Mouse (Mus musculus) NIH3T3 (cell line): Measurements from ENCODE around the gene Evi2a.
A peak's percentile ranks its signal among the peaks of the same experiment; 100 is the strongest.

Experiments used
- DNase-seq: peaks from one replicate; pipeline ENCODE4 v3.0.0-alpha.2; 2012; ENCODE audit warnings: low read depth

Evi2a gene

DNA sequence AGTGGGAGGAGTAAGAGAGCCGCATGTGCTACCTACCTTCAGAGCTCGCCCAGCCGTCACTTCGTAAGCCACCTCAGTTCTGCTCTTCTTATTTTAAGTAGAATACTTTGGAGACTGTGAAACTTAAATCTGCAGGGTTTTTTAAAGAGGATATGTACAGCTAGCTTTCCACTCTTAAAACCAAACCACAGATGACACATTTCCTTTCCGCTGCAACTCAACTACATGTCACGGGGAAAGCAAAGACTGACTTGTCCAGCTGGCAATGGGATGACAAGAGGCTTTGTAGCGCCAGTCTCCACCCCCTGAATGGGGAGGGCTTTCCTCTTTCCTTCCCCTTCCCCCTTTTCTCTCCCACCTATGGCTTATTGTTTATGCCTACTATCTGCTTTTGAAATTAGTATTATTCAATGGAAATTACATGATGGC lies at the start of gene Evi2a, which contains the start of gene Evi2:
Evi2a (minus strand) TSS at position 277 of the 429 bp plus-strand sequence.
Evi2 (minus strand) TSS at position 257 of the 429 bp plus-strand sequence.
- DNase-seq = no peak

DNA sequence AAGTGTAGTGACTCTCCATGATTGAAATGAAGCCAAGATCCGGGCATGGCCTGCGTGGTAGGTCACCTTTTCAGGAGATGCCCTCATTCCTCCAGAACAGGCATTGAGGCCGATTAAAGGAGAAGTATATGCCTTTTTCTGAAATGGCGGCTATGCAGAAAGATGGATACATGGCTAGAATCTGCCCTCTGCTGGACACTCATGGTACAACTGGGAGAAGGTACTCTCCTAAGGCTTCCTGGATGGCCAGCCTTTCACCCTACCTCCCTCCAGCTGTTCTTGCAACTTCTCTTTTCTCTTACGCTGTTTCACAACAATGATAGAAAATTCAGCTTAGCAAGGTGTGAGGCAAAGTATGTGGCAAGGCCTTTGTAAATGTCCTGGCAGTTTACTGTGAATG lies 47.3 kb upstream of the Evi2a start:
- peak; percentile 90 for DNase-seq

DNA sequence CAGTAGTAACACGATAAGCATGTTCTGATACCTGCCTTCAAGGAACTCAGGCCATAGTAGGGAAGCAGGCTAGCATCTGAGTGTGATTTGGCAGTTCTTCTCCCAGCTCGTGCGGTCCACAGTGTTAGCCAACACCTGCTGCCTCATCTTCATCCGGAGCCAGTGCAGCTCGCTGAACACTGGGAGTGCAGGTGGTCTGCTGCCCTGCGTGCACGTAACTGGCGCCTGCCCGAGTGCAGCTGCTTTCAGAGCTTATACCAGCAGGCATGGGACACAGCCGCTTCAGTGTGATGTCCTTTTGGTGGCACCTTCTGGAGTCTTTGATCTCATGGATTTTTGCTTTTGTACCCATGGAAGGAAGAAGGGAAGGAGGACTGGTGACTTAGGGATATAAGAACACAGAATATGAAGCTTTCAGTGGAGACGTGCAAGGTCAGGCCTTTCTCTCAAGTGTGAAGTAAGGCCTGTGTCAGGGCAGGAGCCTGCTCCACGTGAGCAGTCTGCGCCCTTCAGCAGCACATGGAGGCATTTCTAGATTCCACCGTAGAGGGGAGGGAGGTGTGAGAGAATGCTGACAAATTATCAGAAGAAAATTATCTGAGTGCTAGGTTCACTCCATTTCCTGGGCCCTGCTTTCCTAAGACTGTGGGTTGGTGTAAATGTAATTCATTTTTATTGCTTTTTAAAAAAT lies 45.1 kb upstream of the Evi2a start:
- DNase-seq = no peak

DNA sequence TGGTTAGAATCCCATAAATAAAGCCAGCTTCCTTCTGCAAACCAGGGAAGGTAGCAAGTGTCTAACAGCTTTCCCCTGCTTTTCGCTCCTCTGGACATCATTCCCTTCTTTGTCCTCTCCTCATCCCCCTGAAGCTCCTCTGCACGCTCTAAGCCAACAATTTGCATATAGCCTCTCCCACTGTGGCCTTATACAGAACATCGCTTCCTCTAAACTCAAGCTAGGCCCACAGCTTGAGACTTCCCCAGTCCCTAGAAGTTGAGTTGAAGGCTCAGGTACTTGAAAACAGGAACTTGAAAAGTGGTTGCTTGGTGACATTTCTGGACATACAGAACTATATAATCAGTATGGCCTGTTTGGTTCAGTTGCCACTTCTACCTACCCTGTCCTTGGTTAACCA lies 43.4 kb upstream of the Evi2a start:
- DNase-seq = no peak

DNA sequence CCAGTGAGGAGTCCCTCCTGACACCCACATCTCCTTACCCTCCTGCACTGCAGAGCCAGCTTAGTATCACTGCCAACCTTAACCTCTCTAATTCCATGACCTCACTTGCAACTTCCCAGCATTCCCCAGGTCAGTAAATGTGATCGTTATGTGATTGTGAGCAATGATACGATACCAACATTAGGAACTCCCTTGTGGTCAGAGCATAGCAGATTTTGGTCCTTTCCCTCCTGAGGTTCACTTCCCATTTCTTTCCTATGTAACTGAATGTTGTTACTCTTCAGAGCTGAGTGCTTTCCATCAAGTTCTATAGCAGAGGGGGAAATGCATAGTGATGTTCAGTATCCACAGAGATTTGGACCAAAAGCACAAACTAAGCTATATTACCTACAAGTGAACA lies 39.9 kb upstream of the Evi2a start:
- no peak for DNase-seq

DNA sequence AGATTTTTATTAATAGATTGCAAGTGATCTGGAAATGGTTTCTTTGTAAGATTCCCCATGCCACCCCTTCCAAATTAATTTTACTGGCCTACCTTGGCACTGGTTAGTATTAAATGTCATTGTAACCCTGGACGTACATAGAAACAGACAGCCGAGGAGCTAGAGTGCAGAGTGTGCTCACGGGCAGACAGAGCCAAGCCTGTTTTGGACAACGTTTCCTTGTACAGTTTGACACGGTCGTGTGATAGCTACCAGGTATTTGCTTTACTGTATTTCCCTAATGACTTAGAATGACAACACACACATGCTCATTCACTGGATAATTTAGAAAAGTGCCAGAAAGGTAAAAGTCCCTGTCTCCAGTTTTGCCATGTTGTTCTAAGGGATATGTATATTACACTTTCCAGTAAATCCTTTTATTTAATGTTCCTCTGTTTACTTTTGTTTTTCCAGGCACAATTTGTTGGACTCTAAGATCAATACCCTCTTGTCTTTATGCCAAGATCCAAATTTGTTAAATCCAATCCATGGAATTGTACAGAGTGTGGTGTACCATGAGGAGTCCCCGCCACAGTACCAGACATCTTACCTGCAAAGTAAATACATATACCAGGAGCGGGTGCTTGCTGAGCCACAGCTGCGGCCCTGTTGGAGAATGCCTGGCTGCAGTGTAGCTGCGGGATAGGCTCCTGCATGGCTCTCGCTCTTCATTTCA lies 37.9 kb upstream of the Evi2a start:
- no peak for DNase-seq

DNA sequence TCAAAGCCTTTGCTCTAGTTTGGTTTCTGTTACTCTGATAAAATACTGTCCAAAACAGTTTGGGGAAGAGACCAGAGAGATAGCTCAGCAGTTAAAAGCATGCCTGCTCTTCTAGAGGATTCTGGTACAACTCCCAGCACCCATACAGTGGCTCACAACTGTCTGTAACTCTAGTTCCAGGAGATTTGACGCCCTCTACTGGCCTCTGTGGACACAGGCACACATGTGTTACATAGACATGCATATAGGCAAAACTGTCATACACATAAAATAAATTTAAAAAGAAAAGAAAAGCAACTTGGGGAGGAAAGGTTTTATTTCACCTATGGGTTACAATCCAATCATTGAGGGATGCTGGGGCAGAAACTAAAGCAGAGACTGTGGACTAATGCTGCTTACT lies 36.5 kb upstream of the Evi2a start:
- no peak for DNase-seq

DNA sequence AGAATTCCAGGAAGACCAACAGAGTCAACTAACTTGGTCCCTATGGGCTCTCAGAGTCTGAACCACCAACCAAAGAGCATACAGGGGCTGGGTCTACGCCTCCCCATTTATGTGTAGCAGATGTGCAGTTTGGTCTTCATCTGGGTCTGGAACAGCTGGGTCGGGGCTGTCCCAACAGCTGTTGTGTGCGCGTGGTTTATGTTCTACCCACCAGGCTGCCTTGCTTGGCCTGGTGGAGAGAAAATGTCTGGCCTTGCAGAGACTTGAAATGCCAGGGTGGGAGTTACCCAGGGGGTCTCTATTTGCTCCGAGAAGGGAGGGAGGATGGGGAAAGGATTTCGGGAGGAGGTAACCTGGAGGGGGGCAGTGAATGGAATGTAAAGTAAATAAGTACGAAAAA lies 33.1 kb upstream of the Evi2a start:
- no peak for DNase-seq

DNA sequence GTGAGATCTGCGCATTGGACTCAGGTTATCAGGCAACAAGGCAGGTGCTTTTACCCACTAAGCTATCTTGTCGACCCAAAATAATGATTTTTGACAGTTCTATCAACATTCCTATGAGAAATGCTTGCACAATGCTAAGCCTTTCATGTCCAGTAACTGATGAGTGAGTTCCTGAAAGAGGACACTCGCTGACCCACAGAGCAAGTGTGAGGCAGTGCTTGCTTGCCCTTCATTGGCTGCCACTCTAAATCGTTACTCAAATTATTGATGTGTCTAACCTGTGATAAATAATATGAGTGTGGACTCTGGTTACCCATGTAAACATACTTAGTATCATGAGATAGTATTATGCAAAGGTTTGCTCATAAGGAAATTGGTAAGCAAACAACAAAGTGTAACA lies 30.1 kb upstream of the Evi2a start:
- no peak for DNase-seq

DNA sequence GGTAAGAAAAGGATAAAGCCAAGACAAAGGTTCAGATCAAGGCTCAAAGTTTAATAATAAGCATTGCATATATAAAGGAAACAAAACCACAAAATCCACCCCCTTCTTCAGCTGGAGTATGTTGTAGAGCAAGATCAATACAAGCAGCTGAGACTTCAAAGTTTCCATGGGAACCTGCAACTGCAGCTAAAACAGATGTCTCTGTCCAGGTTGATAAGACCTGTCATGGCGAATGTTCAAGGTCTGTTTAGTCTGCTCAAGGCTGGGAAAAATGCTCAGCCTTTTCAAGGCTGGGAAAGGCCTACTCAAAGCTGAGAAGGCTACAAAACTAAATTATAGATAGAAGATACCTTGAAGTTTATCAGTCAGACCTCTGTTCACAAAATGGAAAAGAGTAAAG lies 22.2 kb upstream of the Evi2a start:
- no peak for DNase-seq

DNA sequence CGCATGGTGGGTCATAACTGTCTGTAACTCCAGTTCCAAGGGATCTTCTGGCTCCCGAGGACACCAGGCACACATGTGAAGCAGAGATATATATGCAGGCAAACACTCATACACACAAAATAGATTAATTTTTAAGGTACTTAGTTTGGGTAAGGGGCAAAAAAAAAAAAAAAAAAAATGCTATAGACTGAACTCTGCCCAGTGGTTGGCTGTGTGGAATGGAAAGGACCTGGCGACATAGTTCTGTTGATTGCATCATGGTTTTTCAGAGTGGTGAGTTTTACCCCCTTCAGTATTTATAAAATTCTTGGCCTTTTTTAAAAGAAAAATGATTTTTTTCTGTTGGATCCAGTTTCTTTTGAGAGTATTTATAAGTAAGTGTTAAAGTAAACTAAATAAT lies 5.9 kb upstream of the Evi2a start:
- no peak for DNase-seq

DNA sequence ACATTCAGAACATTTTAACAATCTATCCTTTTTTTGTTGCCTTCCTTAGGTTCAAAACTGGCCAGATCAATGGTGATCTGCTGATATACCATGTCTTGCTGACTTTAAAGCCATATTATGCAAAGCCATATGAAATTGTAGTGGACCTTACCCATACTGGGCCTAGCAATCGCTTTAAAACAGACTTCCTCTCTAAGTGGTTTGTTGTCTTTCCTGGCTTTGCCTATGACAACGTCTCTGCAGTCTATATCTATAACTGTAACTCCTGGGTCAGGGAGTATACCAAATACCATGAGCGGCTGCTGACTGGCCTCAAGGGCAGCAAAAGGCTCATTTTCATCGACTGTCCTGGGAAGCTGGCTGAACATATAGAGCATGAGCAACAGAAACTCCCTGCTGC lies 5.1 kb upstream of the Evi2a start:
- no peak for DNase-seq

DNA sequence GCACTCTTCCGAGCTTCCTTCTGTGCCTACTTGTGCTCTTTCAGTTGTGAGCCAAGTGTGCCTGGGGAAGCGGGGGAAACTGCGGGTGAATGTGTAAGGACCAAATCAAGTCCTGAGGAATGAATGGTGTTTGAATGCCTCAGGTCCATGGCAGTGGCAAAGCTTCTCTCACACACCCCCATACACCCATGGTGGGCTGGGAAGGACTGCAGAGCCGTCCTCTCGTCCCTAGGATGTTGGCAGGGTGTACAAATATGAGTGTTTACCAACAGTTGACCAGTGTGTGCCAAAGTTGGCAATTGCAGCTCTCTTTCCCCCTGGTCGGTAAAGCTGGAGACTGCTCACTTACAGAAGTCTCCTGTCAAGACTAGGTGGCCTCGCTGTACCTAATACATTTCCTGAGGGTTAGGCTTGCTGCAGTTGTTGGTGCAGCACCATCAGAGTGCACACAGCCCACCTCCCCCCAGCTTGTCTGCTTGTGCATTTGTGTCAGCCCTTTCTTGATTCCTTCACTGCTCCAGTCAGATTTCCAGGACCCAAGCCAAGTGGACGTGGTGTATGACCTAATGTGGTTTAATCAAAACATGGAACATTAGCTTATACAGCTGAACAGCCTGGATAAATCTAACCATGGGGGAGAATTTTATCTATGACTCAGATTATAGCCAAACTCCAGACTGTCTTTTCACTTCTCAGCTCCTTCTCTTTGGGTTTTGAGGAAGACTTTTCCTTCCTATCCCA lies 3.7 kb upstream of the Evi2a start:
- DNase-seq = peak; percentile 98

DNA sequence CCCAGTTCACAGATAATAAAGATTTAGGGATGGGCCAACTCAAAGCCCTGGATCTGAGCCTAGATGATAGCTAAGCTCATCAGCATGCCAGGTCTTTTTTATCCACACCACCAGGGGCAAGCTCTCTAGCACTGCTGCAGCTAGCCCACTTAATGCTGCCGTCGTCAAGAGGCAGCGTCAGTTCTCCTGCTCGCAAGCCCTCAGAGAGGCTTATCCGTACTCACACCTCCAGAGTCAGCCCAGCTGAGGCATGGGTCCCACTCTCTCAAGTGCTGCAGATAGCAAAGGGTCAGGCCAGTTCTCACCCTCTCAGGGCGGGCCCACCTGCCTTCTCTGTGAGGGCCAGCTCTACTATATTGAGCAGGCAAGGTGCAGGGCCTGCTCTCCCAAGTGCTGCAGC lies 2.9 kb upstream of the Evi2a start:
- DNase-seq = no peak

DNA sequence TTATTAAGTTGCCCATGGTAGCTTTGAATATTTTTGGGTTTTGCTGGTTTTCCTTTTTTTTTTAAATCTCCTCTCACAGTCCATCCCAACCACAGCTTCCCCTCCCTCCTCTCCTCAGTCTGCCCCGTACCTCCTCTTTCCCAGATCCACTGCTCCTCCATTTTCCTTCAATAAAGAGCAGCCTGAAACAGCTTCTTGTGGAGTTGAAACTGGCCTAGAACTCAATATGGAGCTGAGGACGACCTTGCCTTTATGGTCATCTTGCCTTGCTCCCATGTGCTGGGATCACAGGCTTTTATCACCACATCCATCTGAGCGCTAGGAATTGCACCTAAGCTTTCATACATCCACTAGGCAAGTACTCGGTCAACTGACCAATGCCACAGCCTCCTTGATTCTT lies 1.1 kb upstream of the Evi2a start:
- DNase-seq = no peak

DNA sequence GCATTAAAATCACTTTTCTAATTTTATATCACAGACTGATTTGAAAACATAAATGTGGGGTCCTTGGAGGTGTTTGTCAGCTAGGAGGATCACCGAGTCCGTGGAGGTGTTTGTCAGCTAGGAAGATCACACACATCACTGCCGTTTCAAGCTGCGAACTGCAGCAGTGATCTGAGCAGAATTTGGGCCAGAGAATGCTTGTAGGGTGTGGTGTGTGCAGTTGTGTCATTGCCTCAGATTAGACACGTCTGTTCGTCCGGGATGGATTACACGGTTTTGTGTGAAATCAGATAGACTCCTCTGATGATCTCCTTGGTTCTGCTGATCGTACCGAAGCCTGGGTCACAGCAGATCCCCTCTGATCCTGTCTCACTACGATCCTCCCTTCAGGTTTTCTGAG lies 365 bp upstream of the Evi2a start:
- no peak for DNase-seq

DNA sequence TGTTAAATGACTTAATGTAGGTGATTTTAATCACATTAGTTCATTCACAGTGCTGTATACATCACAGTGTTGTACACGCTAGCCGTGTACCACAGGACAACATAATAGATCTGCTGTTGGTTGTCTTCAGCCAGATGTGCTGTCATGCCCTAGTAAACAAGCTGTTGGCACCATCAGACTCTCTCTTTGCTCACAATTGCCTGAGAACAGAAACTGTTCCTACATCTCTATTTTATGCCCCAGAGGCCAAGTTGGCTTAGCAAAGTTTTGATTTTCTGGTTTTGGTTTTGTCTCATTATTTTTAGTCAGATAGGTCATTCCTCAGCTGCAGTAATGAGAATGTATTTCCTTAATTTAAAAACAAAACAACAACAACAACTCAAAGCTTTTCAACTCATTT lies 673 bp downstream of the Evi2a start:
- peak; percentile 36 for DNase-seq

DNA sequence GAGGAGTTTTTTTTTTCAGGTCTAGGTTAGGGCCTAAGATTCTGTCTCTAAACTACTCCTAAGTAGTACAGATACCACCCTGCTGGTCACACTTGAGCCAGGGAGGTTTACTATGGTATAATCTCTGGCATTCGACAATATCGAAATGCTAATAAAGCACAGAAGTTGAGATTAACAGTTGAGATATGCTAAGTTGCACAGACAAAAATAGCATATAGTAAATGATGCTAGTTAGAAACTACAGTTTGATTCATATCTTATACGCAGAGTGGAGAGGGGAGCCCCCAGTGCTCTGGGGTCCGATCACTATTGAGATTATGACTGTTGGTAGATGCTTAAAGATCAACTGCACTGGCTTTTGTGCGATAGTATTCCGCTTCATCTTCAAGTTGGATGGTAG lies 1.2 kb downstream of the Evi2a start:
- DNase-seq = no peak

DNA sequence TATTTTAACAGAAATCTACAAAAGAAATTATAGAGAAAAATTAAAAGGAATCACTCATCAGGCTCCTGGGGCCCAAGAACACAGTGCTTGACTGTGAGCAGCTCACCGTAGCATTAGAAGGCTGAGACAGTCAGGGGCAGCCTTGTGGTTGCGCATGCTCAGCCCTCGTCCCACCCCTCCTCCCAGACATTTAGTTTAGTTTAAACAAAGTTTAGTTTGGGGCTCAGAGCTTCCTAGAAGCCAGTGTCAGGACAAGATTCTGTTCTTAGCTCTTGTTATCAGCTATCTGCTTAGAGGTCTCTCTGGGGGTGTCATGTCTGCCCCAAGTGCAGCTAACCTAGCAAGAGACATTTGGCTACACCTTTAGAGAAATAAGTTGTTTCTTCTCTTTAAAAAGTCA lies 1.8 kb downstream of the Evi2a start:
- no peak for DNase-seq

DNA sequence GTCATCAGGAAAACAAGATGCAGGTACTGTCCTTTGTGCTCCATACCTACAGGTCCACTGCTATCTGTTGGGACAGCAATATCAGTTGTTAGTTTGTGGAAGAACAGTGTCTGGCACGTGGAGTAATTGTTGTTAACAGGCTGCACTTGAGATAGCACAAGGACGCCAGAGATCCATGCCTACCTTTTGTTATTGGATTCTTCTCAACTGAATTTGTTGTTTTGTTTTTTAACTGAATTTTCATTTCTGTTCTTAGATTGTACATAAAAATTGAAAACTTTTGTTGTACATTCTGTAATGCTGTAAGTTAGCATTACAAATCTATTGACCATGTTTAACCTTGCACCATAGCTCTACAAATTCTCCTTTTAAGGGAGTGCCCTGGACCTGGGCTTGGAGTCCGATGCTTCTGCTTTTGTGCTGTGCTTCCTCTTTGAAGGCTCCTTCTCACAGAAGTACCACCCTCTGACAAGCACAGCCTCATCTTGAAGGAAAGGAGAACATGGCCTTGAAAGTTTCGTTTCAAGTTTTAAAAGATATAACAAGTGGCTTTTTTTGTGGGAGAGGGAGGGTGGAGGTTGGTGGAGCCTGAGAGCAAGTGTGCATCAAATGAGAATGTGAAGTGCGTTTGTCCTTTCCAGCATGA lies 2.5 kb downstream of the Evi2a start:
- no peak for DNase-seq

DNA sequence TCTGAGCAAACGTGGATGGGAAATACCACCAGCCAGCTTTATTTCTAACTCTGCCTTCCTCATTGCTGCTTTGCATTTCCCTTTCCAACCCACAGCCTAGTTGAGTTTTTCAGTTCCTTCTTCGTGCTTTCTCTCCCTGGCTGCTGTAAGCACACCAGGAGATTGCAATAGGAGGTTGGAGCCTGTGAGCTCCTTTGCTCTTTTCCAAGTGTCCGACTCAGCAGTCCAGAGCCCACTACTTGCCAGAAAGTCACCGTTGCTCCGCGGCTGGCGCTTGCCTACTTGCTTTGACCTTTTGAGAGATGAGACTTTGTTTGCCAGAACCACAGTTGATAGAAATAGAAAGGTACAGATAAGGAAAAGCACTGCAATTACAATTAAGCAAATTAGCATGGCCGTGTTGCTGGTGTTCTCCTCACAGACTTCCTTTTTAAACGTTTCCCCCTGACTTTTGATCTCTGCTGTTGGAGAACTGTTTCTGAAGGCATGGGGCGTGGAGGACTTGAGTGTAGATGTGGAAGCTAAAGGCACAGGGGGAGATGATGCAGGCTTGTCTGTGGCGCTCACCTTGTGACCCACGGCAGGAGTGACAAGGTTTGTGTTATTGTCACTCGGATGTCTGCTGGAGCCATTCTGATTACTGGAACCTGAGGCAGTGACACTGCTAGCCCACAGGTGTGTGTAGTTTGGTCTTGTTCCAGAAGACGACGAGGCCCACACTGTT lies 3.2 kb downstream of the Evi2a start:
- DNase-seq = peak; percentile 35

DNA sequence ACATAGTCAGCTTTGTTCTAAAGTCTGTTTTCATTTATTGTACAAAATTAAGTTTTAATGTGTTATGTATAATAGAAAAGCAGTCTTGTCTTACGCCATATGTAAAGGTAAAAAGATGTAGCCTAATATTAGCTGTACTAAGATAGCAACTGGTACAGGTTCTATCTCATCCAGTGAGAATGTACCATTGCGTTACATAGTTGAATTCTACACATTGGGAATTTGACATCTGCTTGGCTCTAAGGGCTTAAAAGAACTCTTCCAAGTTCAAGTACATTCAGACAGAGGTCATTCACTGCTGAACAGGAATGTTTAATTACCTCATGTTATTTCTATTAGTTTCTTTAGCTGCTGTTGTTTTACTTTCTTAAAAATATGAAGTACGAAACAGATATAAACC lies 3.9 kb downstream of the Evi2a start:
- DNase-seq = no peak
